Mouse (Mus musculus) layer of hippocampus, adult 9-10 months (tissue): ENCODE measurements around the gene Diaph3.

ENCODE experiments used
- DNase-seq: peaks from one replicate; pipeline ENCODE4 v3.0.0; 2022; ENCODE audit warnings: low spot score

Gene Diaph3

DNA sequence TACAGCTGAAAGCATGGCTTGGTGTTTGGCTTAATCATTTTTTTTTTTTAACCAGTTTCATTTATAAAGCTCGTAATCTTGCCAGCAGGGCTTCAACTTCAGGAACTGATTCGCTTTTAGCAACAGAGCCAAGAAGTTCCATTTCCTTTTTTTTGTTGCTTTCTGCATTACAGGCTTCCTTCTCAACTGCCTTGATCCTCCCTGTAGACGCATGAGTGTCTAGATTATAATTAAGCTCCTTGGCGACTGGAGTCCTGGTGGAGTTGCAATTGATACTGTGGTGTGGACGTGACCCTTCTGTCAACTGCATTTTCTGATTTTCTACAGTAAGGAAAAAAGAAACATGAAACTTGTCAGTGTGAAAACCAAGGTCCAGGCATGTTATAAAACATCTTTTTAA lies 484.8 kb downstream of the Diaph3 start:
- no peak for DNase-seq

DNA sequence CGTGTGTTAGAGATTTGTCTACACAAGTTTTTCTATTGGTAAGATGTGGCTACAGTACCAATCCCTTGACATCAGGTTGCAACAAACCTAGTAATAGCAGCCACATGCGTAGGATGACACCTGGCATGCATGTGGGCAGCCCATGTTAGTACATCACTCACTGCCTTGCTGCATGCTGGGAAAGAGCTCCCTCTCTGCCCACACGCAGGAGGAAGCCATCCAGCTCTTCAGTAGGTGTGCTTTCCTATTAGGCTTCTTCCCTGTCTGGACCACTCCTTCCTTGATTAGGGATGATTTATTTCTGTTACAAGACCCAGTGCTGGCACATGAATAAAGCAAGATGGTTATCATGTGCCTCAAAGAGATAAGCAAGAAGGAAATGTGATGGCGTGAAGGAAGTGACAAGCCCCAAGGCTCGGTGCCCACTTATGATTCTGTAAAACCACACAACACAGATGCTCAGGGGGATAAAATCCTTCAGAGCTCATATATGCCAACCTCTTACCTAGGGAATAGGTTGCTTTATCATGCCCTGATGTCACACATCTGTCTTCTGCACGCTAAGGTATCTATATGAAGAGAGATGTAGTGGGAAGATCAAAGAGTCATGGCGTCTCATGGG lies 494.4 kb downstream of the Diaph3 start:
- no peak for DNase-seq

DNA sequence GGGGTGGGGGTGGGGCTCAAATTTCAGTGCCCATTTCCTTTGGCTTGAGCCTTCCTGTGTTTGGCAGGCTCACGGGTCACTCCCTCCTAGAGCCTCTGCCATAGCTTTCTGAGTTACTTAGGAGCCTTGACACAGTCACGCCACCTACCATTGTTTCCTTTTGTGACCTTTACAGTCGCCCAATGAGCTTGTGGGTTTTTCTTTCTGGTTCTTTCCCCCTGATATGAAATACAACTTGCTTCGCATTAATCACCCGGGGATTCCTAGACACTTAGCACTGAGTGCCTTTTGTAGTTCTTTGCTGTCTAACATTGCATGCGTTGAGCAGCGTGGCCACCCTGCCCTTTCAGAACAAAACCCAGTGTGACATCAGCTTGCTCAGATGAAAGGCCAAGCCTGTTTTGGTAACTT lies 498.2 kb downstream of the Diaph3 start:
- no peak for DNase-seq

DNA sequence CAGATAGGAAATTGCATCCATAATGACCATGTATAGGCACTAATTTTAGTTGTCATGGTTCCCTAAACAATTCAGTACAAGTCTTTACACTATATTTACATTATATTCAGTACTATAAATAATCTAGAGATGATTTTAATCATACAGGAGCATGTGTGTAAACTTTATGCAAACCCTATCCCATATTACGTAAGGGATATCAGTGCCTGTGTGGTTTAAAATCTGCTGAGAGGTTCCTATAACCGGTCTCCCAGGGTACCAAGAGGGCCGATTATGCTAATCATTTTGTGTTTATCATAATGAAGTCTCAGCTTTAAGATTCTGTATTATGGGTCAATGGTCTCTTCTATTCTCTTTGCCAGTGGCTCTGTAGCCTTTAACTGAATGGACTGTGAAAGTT lies 499.2 kb downstream of the Diaph3 start:
- no peak for DNase-seq

DNA sequence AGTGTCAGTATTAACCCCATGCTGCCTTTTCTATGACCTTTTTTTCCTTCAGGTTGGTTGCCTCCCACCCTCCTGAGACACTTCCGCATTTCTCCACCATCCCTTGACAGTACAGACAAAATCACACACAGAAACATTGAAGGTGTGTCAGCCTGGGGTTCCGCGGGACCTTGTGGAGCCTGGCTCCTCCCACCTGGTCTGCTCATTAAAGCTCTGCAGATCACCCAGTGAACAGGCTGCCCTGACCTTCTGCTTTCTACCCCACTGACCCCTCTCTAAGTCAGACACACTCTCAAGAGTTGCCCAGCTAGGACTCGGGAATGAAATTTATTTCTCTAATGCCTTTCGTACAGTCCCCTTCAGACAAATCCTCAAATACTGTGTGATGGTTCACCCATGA lies 500.9 kb downstream of the Diaph3 start:
- no peak for DNase-seq

DNA sequence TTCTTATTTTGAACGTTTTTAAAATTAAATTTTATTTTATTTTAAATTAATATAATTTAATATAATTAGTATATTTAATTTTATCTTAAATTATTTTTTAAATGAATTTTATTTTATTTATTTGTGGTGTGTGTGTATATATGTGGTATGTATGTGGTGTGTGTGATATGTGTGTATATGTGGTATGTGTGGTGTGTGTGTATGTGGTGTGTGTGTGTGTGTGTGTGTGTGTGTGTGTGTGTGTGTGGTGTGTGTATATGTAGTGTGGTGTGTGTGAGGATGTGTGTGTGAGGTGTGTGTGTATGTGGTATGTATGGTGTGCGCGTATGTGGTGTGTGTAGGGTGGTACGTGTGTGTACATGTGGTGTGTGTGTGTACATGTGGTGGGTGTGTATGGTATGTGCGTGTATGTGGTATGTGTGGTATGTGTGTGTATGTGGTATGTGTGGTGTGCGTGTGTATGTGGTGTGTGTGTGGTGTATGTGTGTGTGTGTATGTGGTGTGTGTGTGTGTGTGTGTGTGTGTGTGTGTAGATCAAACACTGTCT lies 505.4 kb downstream of the Diaph3 start:
- DNase-seq = no peak

DNA sequence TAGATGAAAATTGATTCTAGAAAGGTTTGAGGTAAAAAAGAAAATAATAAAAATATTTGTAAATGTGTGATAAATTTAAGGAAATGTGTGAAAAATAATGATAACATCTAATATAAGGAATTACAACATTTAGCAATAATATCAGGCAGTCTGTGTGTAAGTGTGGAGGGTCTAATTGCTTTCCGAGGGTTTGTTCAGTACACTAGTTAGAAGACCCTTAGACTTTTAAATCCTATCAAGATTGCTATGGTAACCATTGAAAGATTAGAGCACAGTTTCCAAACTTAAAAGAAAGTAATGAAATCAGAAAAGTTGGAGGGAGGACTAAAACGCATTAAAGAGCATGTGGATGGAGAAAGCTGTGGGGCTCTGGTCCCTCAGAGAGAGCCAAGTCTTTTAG lies 506.0 kb downstream of the Diaph3 start:
- no peak for DNase-seq

DNA sequence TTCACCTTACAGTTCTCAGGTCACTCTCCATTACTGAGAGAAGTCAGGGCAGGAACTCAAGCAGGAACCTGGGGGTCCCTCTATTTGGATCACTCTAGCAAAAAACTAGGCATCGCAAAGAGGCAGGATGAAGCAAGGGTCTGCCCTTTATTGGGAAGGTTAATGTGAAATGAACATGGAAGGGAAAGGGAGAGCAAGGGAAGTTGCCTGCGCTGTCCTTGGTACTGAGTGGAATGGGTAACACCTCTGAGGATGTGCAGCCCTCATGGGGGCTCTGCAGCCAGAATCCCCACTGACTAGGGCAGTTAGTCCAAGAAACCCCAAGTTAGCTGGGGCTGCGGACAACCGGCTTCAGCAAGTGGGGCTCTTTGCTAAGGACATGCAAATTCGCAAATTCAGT lies 507.2 kb downstream of the Diaph3 start:
- no peak for DNase-seq

DNA sequence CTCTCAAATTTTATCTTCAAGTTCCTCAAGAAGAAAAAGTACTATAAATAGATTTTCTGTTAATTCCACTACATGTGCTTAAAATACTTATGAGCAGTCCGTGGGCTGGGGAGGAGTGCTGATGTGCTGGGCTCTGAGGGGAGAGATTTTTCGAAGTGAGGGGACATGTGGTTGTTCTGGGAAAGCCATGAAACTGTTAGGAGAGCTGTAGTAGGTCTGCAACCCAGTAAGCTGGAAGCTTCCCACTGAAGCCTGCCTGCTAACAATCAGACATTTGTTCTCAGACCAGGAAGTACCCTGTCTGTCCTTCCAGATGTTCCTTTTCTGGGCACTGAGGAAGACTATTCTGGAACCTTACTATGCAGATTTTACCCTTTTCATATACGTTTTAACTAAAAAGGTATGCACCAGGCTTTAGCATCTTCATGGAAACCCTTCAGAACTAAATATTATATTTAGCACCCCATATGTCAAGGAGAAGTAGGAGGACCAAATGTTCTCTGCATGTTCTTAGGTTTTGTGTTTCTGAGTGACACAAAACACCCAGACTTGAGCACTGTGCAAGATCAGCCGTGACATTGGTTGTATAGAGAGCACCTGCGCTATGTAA lies 516.1 kb downstream of the Diaph3 start:
- no peak for DNase-seq

DNA sequence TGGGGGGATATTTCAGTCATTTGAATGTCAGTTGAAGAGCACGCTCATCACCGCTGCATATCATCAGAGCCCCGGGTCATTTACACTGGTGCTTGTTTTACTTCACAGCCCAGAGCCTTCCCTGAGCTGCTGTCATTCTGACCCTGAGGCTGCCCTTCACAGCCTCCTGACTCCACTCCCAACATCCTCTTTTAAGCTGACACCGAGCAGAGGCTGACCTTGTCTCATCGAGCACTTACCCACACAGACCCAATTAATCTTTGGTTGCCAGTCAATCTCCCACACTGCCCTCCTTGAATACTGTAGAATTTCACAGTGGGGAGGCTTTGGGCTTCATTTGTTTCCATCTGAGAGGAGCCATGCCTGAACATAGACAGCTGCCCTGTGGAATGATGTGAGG lies 521.4 kb downstream of the Diaph3 start:
- DNase-seq = no peak
